Mouse (Mus musculus) heart, embryonic 16.5 days (tissue): ENCODE results near the gene Tmem248. TPM values are rescaled to one million over a fixed set of nuclear protein-coding genes. Genes with fewer than 3 reads are reported as not detected.
"Not testable (repeated sequence)": the region's sequence is repeated elsewhere in the genome, so short reads cannot be mapped to it uniquely, and the experiment has no call there.

Source experiments
- ATAC-seq: fragments of 200-750 bp; cut with Nextera tagmentation; replicated peaks from 2 replicates; pipeline ENCODE4 v1.8.0; 2017; ENCODE audit warnings: moderate number of reproducible peaks; ENCODE audit not compliant: insufficient read depth, low FRiP score; ENCODE audit errors: extremely low read depth
- H3K27ac ChIP-seq: fragments of 300-500 bp; sonication (generic); 2 replicates; pipeline ENCODE4 v1.5.1; 2014; ENCODE audit warnings: mild to moderate bottlenecking, low read length, control low read depth, moderate library complexity
- H3K27me3 ChIP-seq: fragments of 300-500 bp; sonication (generic); 2 replicates; pipeline ENCODE4 v1.6.1; 2014; ENCODE audit warnings: low read length, mixed read lengths; ENCODE audit not compliant: control insufficient read depth, insufficient read depth
- H3K36me3 ChIP-seq: fragments of 300-500 bp; sonication (generic); 2 replicates; pipeline ENCODE4 v1.6.1; 2014; ENCODE audit not compliant: control insufficient read depth, insufficient read depth
- H3K4me1 ChIP-seq: fragments of 300-500 bp; sonication (generic); 2 replicates; pipeline ENCODE4 v1.6.1; 2014; ENCODE audit warnings: low read length, mixed read lengths; ENCODE audit not compliant: control insufficient read depth, insufficient read depth
- H3K4me2 ChIP-seq: fragments of 300-500 bp; sonication (generic); 2 replicates; pipeline ENCODE4 v1.6.1; 2014; ENCODE audit warnings: low read depth, mild to moderate bottlenecking, control low read depth, low read length
- H3K4me3 ChIP-seq: fragments of 300-500 bp; sonication (generic); 2 replicates; pipeline ENCODE4 v1.5.1; 2014; ENCODE audit warnings: mild to moderate bottlenecking, control low read depth, low read length
- H3K9ac ChIP-seq: fragments of 300-500 bp; sonication (generic); 2 replicates; pipeline ENCODE4 v1.6.1; 2014; ENCODE audit warnings: low read length, control low read depth
- H3K9me3 ChIP-seq: fragments of 300-500 bp; sonication (generic); replicated peaks from 2 replicates; pipeline ENCODE4 v1.6.1; 2016; ENCODE audit warnings: low read length; ENCODE audit not compliant: control insufficient read depth
- WGBS: fragments of 180-500 bp; shearing (Covaris S2); extraction: QIAGEN DNeasy Blood & Tissue Kit; methylation state at CpG from one replicate; pipeline ENCODE4 v1.1.7; 2014; 5-methylcytosine and 5-hydroxymethylcytosine counted together
- polyA plus RNA-seq: library from polyadenylated mRNA; unstranded; fragments of >200 nt; fragmentation: Nextera tagmentation; extraction: Ambion mirVana; gene quantifications from 2 replicates; pipeline ENCODE4 v1.2.1, GENCODE M21; 2015

The Tmem248 gene
- polyA plus RNA-seq, 1 experiment from 2014 or later, result 21.6 TPM

- Histone ChIP-seq H3K4me2 (no peak overlapping the region), H3K36me3 (peaks cover 80% of the 10 kb centered on the region), H3K27me3 (no peaks in the 10 kb centered on the region), H3K27ac (no peak overlapping the region), H3K9ac (no peak overlapping the region), H3K9me3 (no peaks in the 10 kb centered on the region), H3K4me1 (no peaks in the 10 kb centered on the region), H3K4me3 (no peak overlapping the region)
- no peak for ATAC-seq
- 96% methylated on average over 2 of the region's 2 CpGs for WGBS
Observed at GRCm38 (mm10) chr5:130239856-130240255, 23.0 kb downstream of the Tmem248 start.

DNA sequence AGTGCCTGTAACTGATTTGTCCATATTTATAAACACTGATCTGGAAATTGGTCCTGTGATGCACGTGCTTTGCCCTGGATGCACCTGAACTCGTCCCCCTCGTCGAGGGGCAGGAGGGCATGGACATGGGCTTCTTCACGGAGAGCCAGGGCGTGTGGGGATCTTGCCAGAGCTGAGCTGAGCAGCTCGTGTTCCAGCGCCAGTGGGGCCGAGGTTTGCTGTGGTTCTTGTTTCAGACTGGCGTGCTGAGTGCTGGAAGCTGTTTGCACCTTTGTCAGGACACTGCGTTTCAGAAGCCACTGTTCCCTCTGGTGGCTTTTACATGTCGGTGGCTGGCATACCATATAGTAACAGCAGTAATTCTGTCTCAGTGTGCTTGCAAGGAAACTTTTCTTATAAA, 24.5 kb downstream of the Tmem248 start:
- no peak for ATAC-seq
- H3K9ac ChIP-seq, result no peak overlapping the region
- no peak overlapping the region for H3K4me3 ChIP-seq
- 85% methylated on average over 12 of the region's 12 CpGs for WGBS
- peaks cover 80% of the 10 kb centered on the region for H3K36me3 ChIP-seq
- no peaks in the 10 kb centered on the region for H3K27me3 ChIP-seq
- no peak overlapping the region for H3K27ac ChIP-seq
- no peak overlapping the region for H3K4me2 ChIP-seq
- no peaks in the 10 kb centered on the region for H3K9me3 ChIP-seq
- H3K4me1 ChIP-seq, result no peaks in the 10 kb centered on the region

GRCm38 (mm10) chr5:130247823-130248222, 30.9 kb downstream of the Tmem248 start:
- Histone ChIP-seq H3K27ac (no peak overlapping the region), H3K9ac (no peak overlapping the region), H3K27me3 (no peaks in the 10 kb centered on the region), H3K4me1 (no peaks in the 10 kb centered on the region), H3K4me2 (no peak overlapping the region), H3K4me3 (no peak overlapping the region), H3K9me3 (no peaks in the 10 kb centered on the region), H3K36me3 (peaks cover 87% of the 10 kb centered on the region)
- ATAC-seq, result no peak
- WGBS, result 63% methylated on average over 5 of the region's 5 CpGs

DNA sequence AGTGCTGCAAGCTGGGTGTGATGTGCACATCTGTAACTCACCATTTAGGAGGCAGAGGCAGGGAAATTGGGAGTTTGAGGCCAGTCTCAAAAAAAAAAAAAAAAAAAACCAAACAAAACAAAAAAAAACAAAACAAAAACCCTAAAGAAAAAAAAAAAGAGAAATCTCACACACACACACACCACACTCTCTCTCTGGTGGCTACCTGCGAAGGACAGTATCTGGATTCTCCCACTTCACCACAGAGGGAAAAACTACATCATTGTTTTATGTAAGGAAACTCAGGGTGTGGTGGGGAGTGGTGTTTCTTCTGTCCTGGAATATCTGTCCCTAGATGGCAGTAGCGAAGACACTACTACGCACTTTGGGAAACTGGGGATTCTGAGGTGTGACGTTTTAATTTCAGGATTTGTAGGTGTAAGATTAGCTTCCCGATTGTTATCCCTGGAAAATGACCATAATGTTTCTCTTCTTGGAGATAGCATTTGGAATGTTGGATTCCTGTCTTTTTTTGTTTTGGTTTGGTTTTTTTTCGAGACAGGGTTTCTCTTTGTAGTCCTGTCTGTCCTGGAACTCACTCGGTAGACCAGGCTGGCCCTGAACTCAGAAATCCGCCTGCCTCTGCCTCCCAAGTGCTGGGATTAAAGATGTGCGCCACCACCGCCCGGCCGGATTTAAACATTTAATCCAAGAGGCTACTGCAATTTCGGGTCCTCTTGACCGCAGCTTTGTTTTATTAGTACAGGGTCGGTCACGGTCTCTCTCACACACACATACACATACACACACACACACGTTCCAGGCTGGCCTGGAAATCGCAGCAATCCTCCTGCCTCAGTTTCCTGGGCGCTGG, 37.5 kb downstream of the Tmem248 start:
- peaks cover 37% of the 10 kb centered on the region for H3K36me3 ChIP-seq
- H3K4me2 ChIP-seq, result peak overlapping the region; percentile 78
- WGBS, result 8% methylated on average over 19 of the region's 19 CpGs
- peak overlapping the region; percentile 90 for H3K4me3 ChIP-seq
- H3K9ac ChIP-seq, result peak overlapping the region; percentile 96
- H3K9me3 ChIP-seq, result no peaks in the 10 kb centered on the region
- H3K4me1 ChIP-seq, result peaks cover 16% of the 10 kb centered on the region
- H3K27me3 ChIP-seq, result no peaks in the 10 kb centered on the region
- H3K27ac ChIP-seq, result peak overlapping the region; percentile 93
- ATAC-seq, result no peak

- peak; percentile 90 for ATAC-seq
- Histone ChIP-seq H3K27ac (peak within 1 kb of the TSS; percentile 93), H3K4me1 (peaks cover 16% of the 10 kb centered on the region), H3K4me2 (peak within 1 kb of the TSS; percentile 78), H3K9ac (peak within 1 kb of the TSS; percentile 96), H3K9me3 (no peaks in the 10 kb centered on the region), H3K4me3 (peak within 1 kb of the TSS; percentile 90), H3K27me3 (no peaks in the 10 kb centered on the region), H3K36me3 (peaks cover 30% of the 10 kb centered on the region)
- WGBS, result under 1% methylated on average over 52 of the region's 52 CpGs
Observed at GRCm38 (mm10) chr5:130255017-130255720, 38.3 kb downstream of the Tmem248 start, which contains the start of the genes Sbds and Tyw1. Gene Sbds, minus strand, starts transcription at chr5:130255530. Gene Tyw1, plus strand, starts transcription at chr5:130255619.

GRCm38 (mm10) chr5:130255799-130256525, 39.1 kb downstream of the Tmem248 start:
- WGBS, result 27% methylated on average over 20 of the region's 20 CpGs
- ATAC-seq, H3K27me3 ChIP-seq, H3K9me3 ChIP-seq: not testable (repeated sequence)
- Histone ChIP-seq H3K27ac (peak overlapping the region; percentile 82), H3K9ac (peak overlapping the region; percentile 53), H3K36me3 (peaks cover 22% of the 10 kb centered on the region), H3K4me2 (peak overlapping the region; percentile 78), H3K4me3 (peak overlapping the region; percentile 90), H3K4me1 (peaks cover 16% of the 10 kb centered on the region)

- no peaks in the 10 kb centered on the region for H3K27me3 ChIP-seq
- H3K36me3 ChIP-seq, result peaks cover 16% of the 10 kb centered on the region
- H3K9me3 ChIP-seq, result no peaks in the 10 kb centered on the region
- peaks cover 16% of the 10 kb centered on the region for H3K4me1 ChIP-seq
- WGBS, result 0% methylated on average over 25 of the region's 25 CpGs
- H3K27ac ChIP-seq, result peak overlapping the region; percentile 82
- H3K4me3 ChIP-seq, result peak overlapping the region; percentile 65
- peak; percentile 93 for ATAC-seq
- H3K9ac ChIP-seq, result peak overlapping the region; percentile 77
- peak overlapping the region; percentile 78 for H3K4me2 ChIP-seq
Observed at GRCm38 (mm10) chr5:130256678-130257271, 39.9 kb downstream of the Tmem248 start.

DNA sequence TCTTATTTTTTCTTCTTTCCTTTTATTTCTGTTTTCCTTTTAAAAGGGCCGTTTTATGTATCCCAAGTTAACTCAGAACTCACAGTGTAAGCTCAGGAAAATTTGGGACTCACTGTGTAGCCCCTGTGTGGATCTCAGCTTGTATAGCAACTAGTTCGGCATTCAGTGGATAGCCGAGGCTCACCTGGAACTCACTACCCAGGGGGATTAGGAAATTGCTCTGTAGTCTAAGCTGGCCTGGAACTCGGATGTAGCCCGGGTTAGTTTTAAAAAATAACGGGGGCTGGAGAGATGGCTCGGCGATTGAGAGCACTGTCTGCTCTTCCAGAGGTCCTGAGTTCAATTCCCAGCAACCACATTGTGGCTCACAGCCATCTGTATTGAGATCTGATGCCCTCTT, 40.4 kb downstream of the Tmem248 start:
- no peak for ATAC-seq
- 7% methylated on average over 8 of the region's 8 CpGs for WGBS

More for the DNA sequence above, 40.4 kb downstream of the Tmem248 start:
- peak overlapping the region; percentile 77 for H3K9ac ChIP-seq
- peak overlapping the region; percentile 78 for H3K27ac ChIP-seq
- no peaks in the 10 kb centered on the region for H3K27me3 ChIP-seq
- H3K4me3 ChIP-seq, result peak overlapping the region; percentile 65
- H3K4me2 ChIP-seq, result peak overlapping the region; percentile 77
- H3K9me3 ChIP-seq, result no peaks in the 10 kb centered on the region
- H3K4me1 ChIP-seq, result peaks cover 16% of the 10 kb centered on the region
- H3K36me3 ChIP-seq, result peaks cover 11% of the 10 kb centered on the region
